Comparison of ENCODE assay signal across 11 mouse cellular contexts in the genomic region with DNA sequence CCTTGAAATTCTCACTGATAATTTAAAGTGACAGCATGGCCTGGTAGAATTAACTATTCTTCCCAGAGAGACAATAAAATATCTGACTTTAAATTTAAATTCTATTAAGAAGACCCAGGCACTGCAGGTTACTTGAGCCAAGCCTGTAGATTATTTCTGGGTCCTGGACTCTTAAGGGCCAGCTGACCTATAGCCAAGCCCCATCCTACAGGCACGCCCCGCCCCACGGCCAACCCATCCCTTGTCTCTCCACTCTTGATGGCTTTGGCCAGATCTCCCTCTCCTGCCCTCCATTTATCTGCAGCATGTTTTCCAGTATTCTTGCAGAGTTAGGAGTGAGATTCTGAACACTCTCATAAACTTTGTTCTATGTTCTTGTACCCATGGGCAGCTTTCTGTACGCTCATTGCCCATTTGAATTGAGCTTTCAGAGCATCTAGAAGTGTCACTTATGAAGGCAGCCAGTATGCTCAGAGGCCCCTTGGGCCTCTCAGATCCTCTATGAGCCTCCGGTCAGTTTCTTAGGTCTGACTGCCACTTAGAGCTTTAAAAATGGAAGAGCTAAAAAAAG.
DNase-seq lines count a peak whose midpoint lies in the region; ATAC-seq and TF ChIP-seq lines count a peak whose summit lies in the region.
"Had no signal": no experiment of that assay in that cellular context is flagged by ENCODE, and none has a peak within 500 bp of the region (broad histone marks: within the 10 kb centered on the region; RNA-seq: fewer than 3 reads in every experiment).

No protein-coding gene starts in this region.

- H3K4me3 ChIP-seq in layer of hippocampus, adult 2 months, result no peak overlapping the region
- no peak overlapping the region for H3K4me3 ChIP-seq in forebrain, embryonic 14.5 days (ENCODE audit: low read depth, low read length)
- peak overlapping the region; percentile 50; the same call in 1 of the 2 replicates for H3K4me3 ChIP-seq in midbrain, embryonic 10.5 days
- no peak overlapping the region for H3K4me3 ChIP-seq in olfactory bulb, adult 2 months (ENCODE audit: insufficient read depth, low read depth, low read length)

- H3K27ac ChIP-seq in layer of hippocampus, adult 2 months, result peak overlapping the region; percentile 92
- H3K27ac ChIP-seq in forebrain, embryonic 14.5 days (ENCODE audit: low read depth, low read length), result peak overlapping the region; percentile 93
- H3K27ac ChIP-seq in midbrain, embryonic 10.5 days (replicated peaks), result peak overlapping the region; percentile 93
- peak overlapping the region; percentile 64 for H3K27ac ChIP-seq in olfactory bulb, adult 2 months (ENCODE audit: insufficient read depth, low read depth, low read length)

- no peak for TF ChIP-seq POLR2A in olfactory bulb, adult 2 months (IDR thresholded peaks at IDR 0.05; ENCODE audit: insufficient read depth, low read depth, low read length)

- peaks cover 25% of the 10 kb centered on the region for H3K4me1 ChIP-seq in forebrain, embryonic 14.5 days (ENCODE audit: control insufficient read depth, insufficient read depth, low read length)
- peaks cover 61% of the 10 kb centered on the region for H3K4me1 ChIP-seq in midbrain, embryonic 10.5 days
- H3K4me1 ChIP-seq in olfactory bulb, adult 2 months (ENCODE audit: control insufficient read depth, insufficient read depth, low read length), result peaks cover 15% of the 10 kb centered on the region

- no peak for ATAC-seq in forebrain, embryonic 14.5 days
- ATAC-seq: CD4-positive, CD25-positive, alpha-beta regulatory T cell, adult 4 months; inflammation-experienced regulatory T-cells, adult 6 months had no signal

- H3K27me3 ChIP-seq in forebrain, embryonic 14.5 days (replicated peaks; ENCODE audit: control insufficient read depth, insufficient read depth, low read length), result no peaks in the 10 kb centered on the region
- no peaks in the 10 kb centered on the region for H3K27me3 ChIP-seq in midbrain, embryonic 10.5 days (ENCODE audit: low read depth, poor library complexity, severe bottlenecking)

- H3K36me3 ChIP-seq in forebrain, embryonic 14.5 days (ENCODE audit: control insufficient read depth, insufficient read depth, low read length), result no peaks in the 10 kb centered on the region
- H3K36me3 ChIP-seq in midbrain, embryonic 10.5 days, result no peaks in the 10 kb centered on the region

- H3K9ac ChIP-seq in forebrain, embryonic 14.5 days (ENCODE audit: low read length), result no peak overlapping the region

- H3K9me3 ChIP-seq in forebrain, embryonic 14.5 days (replicated peaks; ENCODE audit: control insufficient read depth, low read length), result no peaks in the 10 kb centered on the region
- no peaks in the 10 kb centered on the region for H3K9me3 ChIP-seq in midbrain, embryonic 10.5 days (replicated peaks)

- DNase-seq in layer of hippocampus, adult 2 months (ENCODE audit: low spot score in 2 of 2), result no peak
- DNase-seq in layer of hippocampus, postnatal 36 days, result no peak
- no peak for DNase-seq in forebrain, embryonic 14.5 days (ENCODE audit: low spot score)
- DNase-seq in midbrain, embryonic 10.5 days (ENCODE audit: low spot score), result peak; percentile 47
- DNase-seq in MN1 (ENCODE audit: low spot score), result no peak
- no peak for DNase-seq in adrenal gland, adult 18-20 months (ENCODE audit: low spot score in 2 of 2)
- DNase-seq in urinary bladder, postnatal 25 days (ENCODE audit: low spot score), result no peak
- DNase-seq: adrenal gland, adult 2 months had no signal

- H3K4me2 ChIP-seq in forebrain, embryonic 14.5 days (ENCODE audit: low read length), result peak overlapping the region; percentile 66; the same call in 1 of the 2 replicates

- no peak for TF ChIP-seq CTCF in layer of hippocampus, adult 2 months (conservative IDR thresholded peaks at IDR 0.05)
- TF ChIP-seq CTCF in olfactory bulb, adult 2 months (IDR thresholded peaks at IDR 0.05; ENCODE audit: insufficient read depth, low read depth, low read length), result no peak

- WGBS in forebrain, embryonic 14.5 days, result 52% methylated on average over 5 of the region's 5 CpGs
- WGBS in midbrain, embryonic 10.5 days, result 51% methylated on average over 5 of the region's 5 CpGs
- WGBS in olfactory bulb, adult 2 months, result 81% methylated on average over 5 of the region's 5 CpGs
